Mouse (Mus musculus) intestine, postnatal 0 days (tissue): ENCODE results near the gene Exoc1. TPM values are rescaled to one million over a fixed set of nuclear protein-coding genes. Genes with fewer than 3 reads are reported as not detected.

Source experiments
- ATAC-seq: fragments of 200-750 bp; cut with Nextera tagmentation; 2 replicates; pipeline ENCODE4 v1.8.0; 2017; ENCODE audit warnings: mild to moderate bottlenecking, moderate TSS enrichment, moderate library complexity
- H3K27ac ChIP-seq: fragments of 300-500 bp; sonication (generic); 2 replicates; pipeline ENCODE4 v1.5.1; 2014; ENCODE audit warnings: mild to moderate bottlenecking, low read depth, low read length, moderate library complexity
- H3K27me3 ChIP-seq: fragments of 300-500 bp; sonication (generic); replicated peaks from 2 replicates; pipeline ENCODE4 v1.6.1; 2014; ENCODE audit warnings: low read length, mixed read lengths; ENCODE audit not compliant: control insufficient read depth, insufficient read depth
- H3K36me3 ChIP-seq: fragments of 300-500 bp; sonication (generic); 2 replicates; pipeline ENCODE4 v1.6.1; 2014; ENCODE audit warnings: mild to moderate bottlenecking, moderate library complexity; ENCODE audit not compliant: control insufficient read depth, insufficient read depth
- H3K4me1 ChIP-seq: fragments of 300-500 bp; sonication (generic); replicated peaks from 2 replicates; pipeline ENCODE4 v1.6.1; 2014; ENCODE audit warnings: antibody characterized with exemption, low read length, mixed read lengths; ENCODE audit not compliant: control insufficient read depth, insufficient read depth
- H3K4me2 ChIP-seq: fragments of 300-500 bp; sonication (generic); replicated peaks from 2 replicates; pipeline ENCODE4 v1.6.1; 2014; ENCODE audit warnings: low read depth, mild to moderate bottlenecking, moderate library complexity
- H3K4me3 ChIP-seq: fragments of 300-500 bp; sonication (generic); 2 replicates; pipeline ENCODE4 v1.5.1; 2014; ENCODE audit warnings: low read depth, low read length
- H3K9ac ChIP-seq: fragments of 300-500 bp; sonication (generic); 2 replicates; pipeline ENCODE4 v1.6.1; 2014; ENCODE audit warnings: mild to moderate bottlenecking, low read depth, low read length
- H3K9me3 ChIP-seq: fragments of 300-500 bp; sonication (generic); 2 replicates; pipeline ENCODE4 v1.6.1; 2016; ENCODE audit warnings: mixed run types; ENCODE audit not compliant: control insufficient read depth
- CTCF ChIP-seq: sonication (generic); IDR thresholded peaks from 2 replicates; pipeline ENCODE4 v1.5.1; 2016; ENCODE audit warnings: low read depth, mild to moderate bottlenecking, control low read depth, antibody characterized with exemption, moderate library complexity
- WGBS: fragments of 180-500 bp; shearing (Covaris S2); extraction: QIAGEN DNeasy Blood & Tissue Kit; methylation state at CpG from one replicate; pipeline ENCODE4 v1.1.7; 2014; 5-methylcytosine and 5-hydroxymethylcytosine counted together
- polyA plus RNA-seq: library from polyadenylated mRNA; unstranded; fragments of >200 nt; fragmentation: Nextera tagmentation; extraction: Ambion mirVana; gene quantifications from 2 replicates; pipeline ENCODE4 v1.2.1, GENCODE M21; 2015

Gene Exoc1
- polyA plus RNA-seq, 1 experiment from 2014 or later: 14.1 TPM

- TF ChIP-seq CTCF: peak; percentile 92
- no peaks in the 10 kb centered on the region for H3K9me3 ChIP-seq
- peak; percentile 99 for ATAC-seq
- under 1% methylated on average over 73 of the region's 92 CpGs for WGBS
- H3K27me3 ChIP-seq: no peaks in the 10 kb centered on the region
- H3K36me3 ChIP-seq: peaks cover 10% of the 10 kb centered on the region
- H3K4me1 ChIP-seq: no peaks in the 10 kb centered on the region
- H3K4me3 ChIP-seq: peak within 1 kb of the TSS; percentile 85
- H3K9ac ChIP-seq: peak within 1 kb of the TSS; percentile 74
- H3K27ac ChIP-seq: peak within 1 kb of the TSS; percentile 82
- H3K4me2 ChIP-seq: peak within 1 kb of the TSS; percentile 64
These were observed 59.6 kb downstream of the Exoc1 start, which contains the start of gene Cep135 for GRCm38 (mm10) chr5:76588551-76589283. TSS of gene Cep135 (plus strand) at chr5:76588698.

DNA sequence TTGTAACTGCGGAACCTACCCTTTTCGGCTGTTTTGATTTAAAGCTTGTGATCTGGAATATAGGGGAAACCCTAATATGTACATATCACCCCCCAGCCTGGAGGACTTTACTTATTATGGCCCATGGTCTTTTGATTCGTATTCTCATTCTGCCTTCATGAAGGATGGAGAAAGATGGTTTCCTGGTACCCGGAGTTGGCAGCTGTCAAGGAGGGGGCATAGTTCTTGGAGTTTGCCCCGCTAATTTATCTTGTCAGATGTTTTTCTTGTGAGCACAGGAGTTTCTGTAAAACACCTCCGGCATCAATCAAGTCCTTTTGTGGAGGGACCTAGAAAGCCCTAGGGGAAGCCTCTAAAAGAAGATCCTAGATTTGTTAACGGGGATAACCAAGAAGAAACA, 60.2 kb downstream of the Exoc1 start:
- Histone ChIP-seq H3K9me3 (no peaks in the 10 kb centered on the region), H3K36me3 (peaks cover 14% of the 10 kb centered on the region), H3K4me1 (no peaks in the 10 kb centered on the region), H3K9ac (peak overlapping the region; percentile 74), H3K4me2 (peak overlapping the region; percentile 64), H3K27me3 (no peaks in the 10 kb centered on the region), H3K27ac (peak overlapping the region; percentile 82; the same call in 1 of the 2 replicates), H3K4me3 (peak overlapping the region; percentile 85)
- ATAC-seq: no peak
- WGBS: 7% methylated on average over 7 of the region's 7 CpGs
- no peak for TF ChIP-seq CTCF

- 79% methylated on average over 2 of the region's 2 CpGs for WGBS
- no peak for ATAC-seq
- Histone ChIP-seq H3K36me3 (peaks cover 20% of the 10 kb centered on the region), H3K27me3 (no peaks in the 10 kb centered on the region), H3K9ac (no peak overlapping the region), H3K9me3 (no peaks in the 10 kb centered on the region), H3K4me1 (no peaks in the 10 kb centered on the region), H3K27ac (no peak overlapping the region), H3K4me3 (no peak overlapping the region), H3K4me2 (no peak overlapping the region)
- TF ChIP-seq CTCF: no peak
These were observed 60.9 kb downstream of the Exoc1 start for GRCm38 (mm10) chr5:76590009-76590408.

- Histone ChIP-seq H3K36me3 (peaks cover 30% of the 10 kb centered on the region), H3K9ac (no peak overlapping the region), H3K4me3 (no peak overlapping the region), H3K4me2 (no peak overlapping the region), H3K27ac (no peak overlapping the region), H3K27me3 (no peaks in the 10 kb centered on the region), H3K9me3 (no peaks in the 10 kb centered on the region), H3K4me1 (no peaks in the 10 kb centered on the region)
- TF ChIP-seq CTCF: no peak
- ATAC-seq: no peak
- 68% methylated on average over 9 of the region's 9 CpGs for whole genome bisulfite sequencing
These were observed 62.8 kb downstream of the Exoc1 start for GRCm38 (mm10) chr5:76591885-76592284.

DNA sequence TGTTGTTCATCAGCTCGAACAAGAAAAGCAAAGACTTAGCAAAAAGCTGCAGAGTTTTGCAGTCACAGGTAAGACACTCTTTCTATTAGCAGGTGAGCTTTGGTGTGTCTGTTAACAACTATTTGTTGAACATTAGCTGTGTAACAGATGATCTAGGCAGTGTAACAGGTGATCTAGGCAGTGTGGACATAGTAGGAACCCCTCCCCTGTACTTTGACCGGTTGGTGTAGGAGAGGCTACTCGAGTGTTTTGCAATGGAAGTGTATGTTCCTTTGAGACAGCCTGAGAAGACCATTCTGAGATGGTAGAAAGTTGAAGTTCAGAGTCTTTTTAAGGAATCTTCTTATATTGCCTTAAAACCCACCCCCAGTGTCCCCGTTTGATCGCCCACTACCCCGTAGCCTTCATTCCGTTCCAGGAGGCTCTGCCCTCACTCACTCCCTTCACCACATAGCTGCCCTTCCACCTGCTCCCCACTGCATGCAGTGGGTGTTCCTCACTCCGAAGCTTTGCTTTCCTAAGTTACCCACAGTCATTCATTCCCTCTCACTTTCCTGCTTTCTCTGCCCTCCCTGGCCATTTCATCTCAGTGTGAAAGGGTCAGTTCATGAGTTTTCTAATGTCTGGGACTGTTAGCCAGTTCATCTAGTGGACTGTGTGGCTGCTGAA, 80.7 kb downstream of the Exoc1 start:
- H3K27ac ChIP-seq: peak overlapping the region; percentile 68
- TF ChIP-seq CTCF: no peak
- WGBS: 58% methylated on average over 8 of the region's 8 CpGs
- peaks cover 34% of the 10 kb centered on the region for H3K36me3 ChIP-seq
- no peaks in the 10 kb centered on the region for H3K9me3 ChIP-seq
- H3K4me2 ChIP-seq: 0 out of 2 replicates have a peak overlapping the region, but pooled peaks have one; percentile 35
- H3K4me3 ChIP-seq: no peak overlapping the region
- no peaks in the 10 kb centered on the region for H3K27me3 ChIP-seq
- H3K9ac ChIP-seq: no peak overlapping the region
- no peaks in the 10 kb centered on the region for H3K4me1 ChIP-seq
- ATAC-seq: peak; percentile 97

GRCm38 (mm10) chr5:76612867-76613499, 83.9 kb downstream of the Exoc1 start:
- ATAC-seq: no peak
- H3K4me1 ChIP-seq: no peaks in the 10 kb centered on the region
- 71% methylated on average over 6 of the region's 6 CpGs for WGBS
- no peak overlapping the region for H3K4me2 ChIP-seq
- no peak for TF ChIP-seq CTCF
- H3K27ac ChIP-seq: no peak overlapping the region
- no peak overlapping the region for H3K9ac ChIP-seq
- no peaks in the 10 kb centered on the region for H3K27me3 ChIP-seq
- no peak overlapping the region for H3K4me3 ChIP-seq
- peaks cover 28% of the 10 kb centered on the region for H3K36me3 ChIP-seq
- H3K9me3 ChIP-seq: no peaks in the 10 kb centered on the region
